Mouse (Mus musculus): ENCODE results near the gene Gys1. TPM values are rescaled to one million over a fixed set of nuclear protein-coding genes. Genes with fewer than 3 reads are reported as not detected.

The Gys1 gene
- polyA plus RNA-seq, 1 experiment from 2014 or later, result 44.2 TPM

DNA sequence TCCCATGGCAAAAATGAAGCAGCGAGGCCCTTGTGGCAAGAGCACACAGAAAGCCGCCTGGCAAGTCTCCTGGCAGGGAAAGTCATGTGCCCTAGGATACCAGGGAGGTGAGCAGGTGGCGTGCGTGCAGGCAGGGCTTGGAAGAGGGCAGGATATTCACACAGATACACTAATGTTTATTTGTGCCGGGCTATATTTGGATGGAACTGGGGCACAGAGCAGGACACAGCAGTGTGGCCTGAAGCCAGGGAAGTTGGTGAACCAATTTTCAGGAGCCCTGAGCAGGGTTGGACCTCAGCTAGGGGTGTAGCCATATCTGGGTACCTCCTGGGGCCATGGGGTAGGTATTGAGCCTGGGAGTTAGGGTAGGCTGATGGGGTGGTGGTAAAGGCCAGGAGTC is 58.3 kb downstream of the Gys1 start:
- Histone ChIP-seq H3K27ac (replicated peaks) (no peak overlapping the region), H3K4me1 (peaks cover 39% of the 10 kb centered on the region), H3K27me3 (replicated peaks; ENCODE audit: low read depth, poor library complexity, severe bottlenecking) (no peaks in the 10 kb centered on the region), H3K4me3 (no peak overlapping the region), H3K9me3 (no peaks in the 10 kb centered on the region), H3K36me3 (replicated peaks) (peaks cover 63% of the 10 kb centered on the region)
- WGBS, result 95% methylated on average over 5 of the region's 5 CpGs
- DNase-seq (ENCODE audit: low spot score), result no peak

DNA sequence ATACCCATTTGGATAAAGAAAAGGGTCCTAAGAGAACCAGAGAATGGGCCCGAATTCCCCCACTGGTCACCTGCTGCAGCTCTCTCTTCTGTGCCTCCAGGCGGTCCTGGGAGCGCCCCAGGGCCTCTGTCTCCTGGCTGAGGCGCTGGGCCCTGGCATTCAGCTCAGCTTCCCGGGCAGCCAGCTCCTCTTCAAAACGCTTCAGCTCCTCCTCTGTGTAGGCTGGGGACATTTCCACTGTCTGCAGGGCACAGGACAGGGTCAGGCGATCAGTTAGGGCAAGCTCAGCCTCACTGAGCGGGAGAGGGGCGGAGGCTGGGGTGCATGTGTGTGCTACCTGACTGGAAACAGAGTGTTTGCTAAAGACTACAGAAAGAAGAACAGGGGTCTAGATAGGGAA is 59.9 kb downstream of the Gys1 start:
- no peak overlapping the region for H3K4me3 ChIP-seq
- H3K4me1 ChIP-seq, result peaks cover 23% of the 10 kb centered on the region
- no peaks in the 10 kb centered on the region for H3K27me3 ChIP-seq (replicated peaks; ENCODE audit: low read depth, poor library complexity, severe bottlenecking)
- H3K27ac ChIP-seq (replicated peaks), result no peak overlapping the region
- H3K9me3 ChIP-seq, result no peaks in the 10 kb centered on the region
- DNase-seq (ENCODE audit: low spot score), result no peak
- 83% methylated on average over 9 of the region's 9 CpGs for WGBS
- peaks cover 79% of the 10 kb centered on the region for H3K36me3 ChIP-seq (replicated peaks)

GRCm38 (mm10) chr7:45498427-45498826 is 63.8 kb downstream of the Gys1 start:
- 96% methylated on average over 6 of the region's 6 CpGs for WGBS
- Histone ChIP-seq H3K36me3 (replicated peaks) (peaks cover 98% of the 10 kb centered on the region), H3K4me3 (no peak overlapping the region)

More at GRCm38 (mm10) chr7:45498427-45498826, 63.8 kb downstream of the Gys1 start:
- Histone ChIP-seq H3K27me3 (replicated peaks; ENCODE audit: low read depth, poor library complexity, severe bottlenecking) (no peaks in the 10 kb centered on the region), H3K27ac (replicated peaks) (no peak overlapping the region), H3K9me3 (no peaks in the 10 kb centered on the region), H3K4me1 (peaks cover 3% of the 10 kb centered on the region; the same call in 1 of the 2 replicates)
- DNase-seq (ENCODE audit: low spot score), result no peak

Small RNA genes within 50 kb of the gene (microRNA-seq; reads per million reads assigned to microRNA genes)
- gene Gm22133, result 1.8 reads per million

Other genes starting within 250 kb of the Gys1 start
- gene Ccdc155, start 230.0 kb upstream of the Gys1 start, polyA plus RNA-seq (2016; fragmentation: Nextera tagmentation; extraction: Ambion mirVana), result 0.62 and 0.67 TPM in 2 replicates
- 1.2 and 2.0 TPM in 2 replicates for gene Dkkl1, start 222.7 kb upstream of the Gys1 start, polyA plus RNA-seq (2016; fragmentation: Nextera tagmentation; extraction: Ambion mirVana)
- gene Tead2, start 219.1 kb upstream of the Gys1 start, polyA plus RNA-seq (2016; fragmentation: Nextera tagmentation; extraction: Ambion mirVana), result 394 and 421 TPM in 2 replicates
- 0.50 and 0.88 TPM in 2 replicates for gene Cd37, start 195.7 kb upstream of the Gys1 start, polyA plus RNA-seq (2016; fragmentation: Nextera tagmentation; extraction: Ambion mirVana)
- 0.28 and 0.32 TPM in 2 replicates for gene Slc6a16, start 193.8 kb upstream of the Gys1 start, polyA plus RNA-seq (2016; fragmentation: Nextera tagmentation; extraction: Ambion mirVana)
- gene Slc6a21, start 157.3 kb upstream of the Gys1 start, polyA plus RNA-seq (2016; fragmentation: Nextera tagmentation; extraction: Ambion mirVana), result not detected in 2 replicates
- gene Trpm4, start 101.1 kb upstream of the Gys1 start, polyA plus RNA-seq (2016; fragmentation: Nextera tagmentation; extraction: Ambion mirVana), result 10.6 and 11.3 TPM in 2 replicates
- 0.31 and 0.64 TPM in 2 replicates for gene Hrc, start 99.6 kb upstream of the Gys1 start, polyA plus RNA-seq (2016; fragmentation: Nextera tagmentation; extraction: Ambion mirVana)
- gene Ppfia3, start 67.8 kb upstream of the Gys1 start, polyA plus RNA-seq (2016; fragmentation: Nextera tagmentation; extraction: Ambion mirVana), result 5.8 and 7.1 TPM in 2 replicates
- 0.24 and 1.2 TPM in 2 replicates for gene Lin7b, start 64.3 kb upstream of the Gys1 start, polyA plus RNA-seq (2016; fragmentation: Nextera tagmentation; extraction: Ambion mirVana)
- gene Snrnp70, start 39.1 kb upstream of the Gys1 start, polyA plus RNA-seq (2016; fragmentation: Nextera tagmentation; extraction: Ambion mirVana), result 285 and 287 TPM in 2 replicates
- gene Kcna7, start 29.2 kb upstream of the Gys1 start, polyA plus RNA-seq (2016; fragmentation: Nextera tagmentation; extraction: Ambion mirVana), result 0.06 TPM in 1 of 2 replicates, not detected in the other
- 2.8 TPM in 2 replicates for gene Ntf5, start 21.1 kb upstream of the Gys1 start, polyA plus RNA-seq (2016; fragmentation: Nextera tagmentation; extraction: Ambion mirVana)
- gene Lhb, start 14.0 kb upstream of the Gys1 start, polyA plus RNA-seq (2016; fragmentation: Nextera tagmentation; extraction: Ambion mirVana), result 0.24 and 0.70 TPM in 2 replicates
- 227 TPM in 2 replicates for gene Ruvbl2, start 3.3 kb downstream of the Gys1 start, polyA plus RNA-seq (2016; fragmentation: Nextera tagmentation; extraction: Ambion mirVana)
- gene Ftl1, start 25.0 kb downstream of the Gys1 start, polyA plus RNA-seq (2016; fragmentation: Nextera tagmentation; extraction: Ambion mirVana), result 5,460 and 5,734 TPM in 2 replicates
- 243 and 247 TPM in 2 replicates for gene Bax, start 32.1 kb downstream of the Gys1 start, polyA plus RNA-seq (2016; fragmentation: Nextera tagmentation; extraction: Ambion mirVana)
- 0.93 and 1.4 TPM in 2 replicates for gene Tulp2, start 47.0 kb downstream of the Gys1 start, polyA plus RNA-seq (2016; fragmentation: Nextera tagmentation; extraction: Ambion mirVana)
- gene Gm45808, start 52.0 kb downstream of the Gys1 start, polyA plus RNA-seq (2016; fragmentation: Nextera tagmentation; extraction: Ambion mirVana), result not detected in 2 replicates
- gene Dhdh, start 54.0 kb downstream of the Gys1 start, polyA plus RNA-seq (2016; fragmentation: Nextera tagmentation; extraction: Ambion mirVana), result 5.7 and 7.4 TPM in 2 replicates
- 115 and 123 TPM in 2 replicates for gene Nucb1, start 75.6 kb downstream of the Gys1 start, polyA plus RNA-seq (2016; fragmentation: Nextera tagmentation; extraction: Ambion mirVana)
- 18.6 and 21.6 TPM in 2 replicates for gene Ppp1r15a, start 91.4 kb downstream of the Gys1 start, polyA plus RNA-seq (2016; fragmentation: Nextera tagmentation; extraction: Ambion mirVana)
- 1.9 and 2.3 TPM in 2 replicates for gene Plekha4, start 91.5 kb downstream of the Gys1 start, polyA plus RNA-seq (2016; fragmentation: Nextera tagmentation; extraction: Ambion mirVana)
- gene Hsd17b14, start 120.0 kb downstream of the Gys1 start, polyA plus RNA-seq (2016; fragmentation: Nextera tagmentation; extraction: Ambion mirVana), result 0.87 and 0.92 TPM in 2 replicates
- gene Bcat2, start 135.3 kb downstream of the Gys1 start, polyA plus RNA-seq (2016; fragmentation: Nextera tagmentation; extraction: Ambion mirVana), result 51.1 and 51.9 TPM in 2 replicates
- not detected in 2 replicates for gene Fgf21, start 180.6 kb downstream of the Gys1 start, polyA plus RNA-seq (2016; fragmentation: Nextera tagmentation; extraction: Ambion mirVana)
- gene Fut1, start 182.4 kb downstream of the Gys1 start, polyA plus RNA-seq (2016; fragmentation: Nextera tagmentation; extraction: Ambion mirVana), result 0.07 and 0.44 TPM in 2 replicates
- 0.07 and 0.10 TPM in 2 replicates for gene Izumo1, start 187.0 kb downstream of the Gys1 start, polyA plus RNA-seq (2016; fragmentation: Nextera tagmentation; extraction: Ambion mirVana)
- gene Rasip1, start 192.6 kb downstream of the Gys1 start, polyA plus RNA-seq (2016; fragmentation: Nextera tagmentation; extraction: Ambion mirVana), result 6.5 and 6.8 TPM in 2 replicates
- gene Mamstr, start 205.1 kb downstream of the Gys1 start, polyA plus RNA-seq (2016; fragmentation: Nextera tagmentation; extraction: Ambion mirVana), result 1.3 and 3.1 TPM in 2 replicates
- gene Fut2, start 231.6 kb downstream of the Gys1 start, polyA plus RNA-seq (2016; fragmentation: Nextera tagmentation; extraction: Ambion mirVana), result 0.07 and 0.16 TPM in 2 replicates
- gene Ntn5, start 249.2 kb downstream of the Gys1 start, polyA plus RNA-seq (2016; fragmentation: Nextera tagmentation; extraction: Ambion mirVana), result 0.28 and 0.42 TPM in 2 replicates

All from embryonic facial prominence, embryonic 10.5 days (tissue).